Mouse (Mus musculus) embryonic facial prominence, embryonic 13.5 days (tissue): Measurements from ENCODE around the gene Stil. TPM values are rescaled to one million over a fixed set of nuclear protein-coding genes. Genes with fewer than 3 reads are reported as not detected.

ENCODE experiments used
- ATAC-seq: fragments of 200-750 bp; cut with Nextera tagmentation; 2 replicates; pipeline ENCODE4 v1.8.0; 2017; ENCODE audit warnings: low read depth; ENCODE audit not compliant: insufficient number of reproducible peaks, insufficient read depth, low FRiP score, low TSS enrichment
- H3K27ac ChIP-seq: fragments of 300-500 bp; sonication (generic); 2 replicates; pipeline ENCODE4 v1.5.1; 2015; ENCODE audit warnings: moderate library complexity, mild to moderate bottlenecking, inconsistent platforms
- H3K27me3 ChIP-seq: fragments of 300-500 bp; sonication (generic); 2 replicates; pipeline ENCODE4 v1.6.1; 2015; ENCODE audit warnings: mild to moderate bottlenecking, inconsistent platforms
- H3K36me3 ChIP-seq: fragments of 300-500 bp; sonication (generic); 2 replicates; pipeline ENCODE4 v1.6.1; 2015; ENCODE audit warnings: mild to moderate bottlenecking, inconsistent platforms
- H3K4me1 ChIP-seq: fragments of 300-500 bp; sonication (generic); 2 replicates; pipeline ENCODE4 v1.6.1; 2015; ENCODE audit warnings: inconsistent platforms
- H3K4me2 ChIP-seq: fragments of 300-500 bp; sonication (generic); 2 replicates; pipeline ENCODE4 v1.6.1; 2015; ENCODE audit warnings: moderate library complexity, mild to moderate bottlenecking, inconsistent platforms
- H3K4me3 ChIP-seq: fragments of 300-500 bp; sonication (generic); 2 replicates; pipeline ENCODE4 v1.5.1; 2015; ENCODE audit warnings: mild to moderate bottlenecking, inconsistent platforms
- H3K9ac ChIP-seq: fragments of 300-500 bp; sonication (generic); 2 replicates; pipeline ENCODE4 v1.6.1; 2015; ENCODE audit warnings: mild to moderate bottlenecking, inconsistent platforms
- H3K9me3 ChIP-seq: fragments of 300-500 bp; sonication (generic); 2 replicates; pipeline ENCODE4 v1.6.1; 2016; ENCODE audit warnings: inconsistent platforms
- WGBS: fragments of 180-500 bp; shearing (Covaris S2); methylation state at CpG from one replicate; pipeline ENCODE4 v1.1.7; 2015; ENCODE audit warnings: mixed read lengths; 5-methylcytosine and 5-hydroxymethylcytosine counted together
- polyA plus RNA-seq: library from polyadenylated mRNA; unstranded; fragments of >200 nt; fragmentation: Nextera tagmentation; extraction: Ambion mirVana; gene quantifications from 2 replicates; pipeline ENCODE4 v1.2.1, GENCODE M21; 2015

The Stil gene
- polyA plus RNA-seq, 1 experiment from 2014 or later: 12.5 TPM

DNA sequence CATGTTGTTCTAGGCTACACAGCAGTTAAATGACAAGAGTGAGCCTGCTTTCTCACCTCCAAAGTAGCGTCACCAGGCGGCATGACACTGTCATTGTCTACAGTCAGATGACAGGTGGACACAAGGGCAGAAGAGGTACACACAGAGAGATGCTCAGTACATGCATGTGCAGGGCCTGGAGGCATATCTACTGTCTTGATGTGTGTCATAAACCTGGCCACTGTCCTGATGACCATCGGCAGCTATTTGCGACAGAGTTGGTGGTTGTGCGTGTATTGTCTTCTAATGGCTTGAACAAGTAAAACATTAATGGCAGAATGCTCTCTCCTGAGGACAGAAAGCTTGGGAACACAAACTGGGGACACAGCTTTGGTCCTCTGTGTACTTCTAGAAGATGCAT is 51.3 kb downstream of the Stil start:
- Histone ChIP-seq H3K36me3 (no peaks in the 10 kb centered on the region), H3K27me3 (peaks cover 74% of the 10 kb centered on the region), H3K4me2 (no peak overlapping the region), H3K27ac (no peak overlapping the region), H3K4me3 (no peak overlapping the region), H3K4me1 (peaks cover 8% of the 10 kb centered on the region), H3K9ac (no peak overlapping the region), H3K9me3 (no peaks in the 10 kb centered on the region)
- no peak for ATAC-seq
- WGBS: 76% methylated on average over 5 of the region's 5 CpGs

DNA sequence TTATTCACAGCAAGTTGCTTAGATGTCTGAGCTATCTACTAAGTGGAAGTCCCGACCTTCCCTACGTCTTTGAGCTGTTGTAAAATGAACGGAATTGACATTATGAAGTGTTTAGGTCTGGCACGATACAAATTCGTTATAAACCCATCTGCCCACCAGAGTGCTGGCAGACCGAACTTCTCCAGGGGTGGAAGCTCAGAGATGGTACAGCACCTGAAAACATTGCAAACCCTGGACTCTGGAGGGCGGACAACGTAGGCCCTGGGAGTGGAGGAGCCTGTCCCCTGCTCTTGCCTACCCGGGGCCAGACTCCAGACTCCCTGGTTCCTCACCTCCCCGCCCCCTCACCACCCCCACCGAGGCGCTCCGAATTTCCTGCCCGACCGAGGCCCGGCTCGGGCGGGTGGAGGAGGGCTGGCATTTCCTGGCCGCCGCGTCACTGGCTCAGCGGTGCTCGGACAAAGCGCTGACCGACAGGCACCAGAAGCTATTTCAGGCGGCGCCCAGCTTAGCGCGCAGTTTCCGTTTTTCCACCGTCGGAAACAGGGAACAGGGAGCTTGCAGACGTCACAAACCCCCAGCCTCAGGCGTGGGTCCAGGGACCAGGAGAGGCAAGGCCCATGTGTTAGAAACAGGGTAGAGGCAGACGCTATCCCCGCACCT is 52.5 kb downstream of the Stil start:
- peak overlapping the region; percentile 32 for H3K9ac ChIP-seq
- no peak for ATAC-seq
- H3K9me3 ChIP-seq: no peaks in the 10 kb centered on the region
- peak overlapping the region; percentile 34 for H3K4me3 ChIP-seq
- H3K4me2 ChIP-seq: peak overlapping the region; percentile 57
- H3K27me3 ChIP-seq: peaks cover 87% of the 10 kb centered on the region
- 1% methylated on average over 36 of the region's 36 CpGs for WGBS
- no peaks in the 10 kb centered on the region for H3K36me3 ChIP-seq
- H3K27ac ChIP-seq: no peak overlapping the region
- H3K4me1 ChIP-seq: peaks cover 16% of the 10 kb centered on the region

DNA sequence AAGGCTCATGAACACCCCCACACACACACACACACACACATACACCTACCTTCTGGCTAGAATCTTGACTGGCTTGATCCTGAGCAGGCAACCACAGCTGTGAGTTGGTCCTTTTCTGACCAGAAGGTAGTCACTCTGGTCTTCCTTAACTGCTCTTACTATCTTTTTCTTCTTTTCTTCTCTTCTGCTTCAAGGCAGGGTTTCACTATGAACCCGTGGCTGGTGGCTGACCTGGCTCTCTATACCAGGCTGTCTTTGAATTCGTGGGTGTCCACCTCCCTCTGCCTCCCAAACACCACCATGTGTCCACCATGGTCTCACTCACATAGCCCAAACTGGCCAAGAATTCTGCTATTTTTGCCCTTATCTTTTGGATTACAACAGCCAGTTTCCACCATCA is 55.1 kb downstream of the Stil start:
- Histone ChIP-seq H3K9me3 (no peaks in the 10 kb centered on the region), H3K27ac (no peak overlapping the region), H3K36me3 (no peaks in the 10 kb centered on the region), H3K4me3 (no peak overlapping the region), H3K9ac (no peak overlapping the region), H3K4me1 (peaks cover 16% of the 10 kb centered on the region), H3K27me3 (peaks cover 100% of the 10 kb centered on the region), H3K4me2 (no peak overlapping the region)
- ATAC-seq: no peak
- 2% methylated on average over 2 of the region's 2 CpGs for WGBS

DNA sequence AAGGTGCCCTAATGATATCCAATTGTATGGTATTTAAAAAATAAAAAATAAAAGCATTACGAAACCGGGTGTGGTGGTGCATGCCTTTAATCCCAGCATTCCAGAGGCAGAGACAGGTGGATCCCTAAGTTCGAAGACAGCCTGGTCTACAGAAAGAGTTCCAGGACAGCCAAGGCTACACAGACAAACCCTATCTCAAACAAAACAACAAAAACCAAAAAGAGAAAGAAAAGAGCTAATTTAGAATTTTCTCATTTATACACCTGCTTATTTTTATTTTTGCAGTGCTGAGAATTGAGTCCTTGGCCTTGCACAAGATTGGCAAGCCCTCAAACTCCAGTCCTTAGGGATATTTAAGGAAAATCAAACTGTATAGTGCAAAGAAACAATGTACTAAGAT is 55.7 kb downstream of the Stil start:
- WGBS: 20% methylated on average over 3 of the region's 3 CpGs
- H3K9ac ChIP-seq: no peak overlapping the region
- no peak overlapping the region for H3K4me2 ChIP-seq
- no peak overlapping the region for H3K4me3 ChIP-seq
- H3K4me1 ChIP-seq: peaks cover 16% of the 10 kb centered on the region
- H3K36me3 ChIP-seq: no peaks in the 10 kb centered on the region
- no peak for ATAC-seq
- H3K27ac ChIP-seq: no peak overlapping the region
- peaks cover 100% of the 10 kb centered on the region for H3K27me3 ChIP-seq
- no peaks in the 10 kb centered on the region for H3K9me3 ChIP-seq

DNA sequence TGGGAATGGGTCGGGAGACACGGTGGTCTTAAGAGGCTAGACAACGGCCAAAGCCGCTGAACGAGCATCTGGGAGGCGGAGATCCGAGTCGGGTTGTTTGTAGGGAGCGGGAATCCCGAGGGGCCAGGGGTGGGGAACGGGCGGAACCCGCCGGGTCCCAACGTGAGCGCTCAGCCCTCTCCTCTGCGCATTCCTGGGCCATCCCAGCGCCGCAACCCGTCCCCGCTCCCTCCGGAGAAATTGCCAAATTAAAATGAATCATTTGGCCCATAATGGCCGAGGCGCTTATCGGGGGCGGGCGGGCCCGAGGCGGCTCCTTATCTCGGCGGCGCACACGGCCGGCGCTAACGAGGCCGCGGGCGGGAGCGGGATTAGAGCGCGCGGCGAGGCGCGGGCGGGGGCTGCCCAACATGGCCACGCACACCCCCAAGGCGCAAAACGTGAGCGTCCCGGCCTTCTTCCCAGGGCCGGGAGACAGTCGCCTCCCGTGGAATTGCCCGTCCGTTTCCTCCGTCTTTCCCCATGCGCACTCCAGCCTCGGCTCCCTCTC is 56.5 kb downstream of the Stil start, which contains the start of gene Tal1:
TSS of gene Tal1 (plus strand) at position 56 of the 550 bp plus-strand sequence.
- peaks cover 16% of the 10 kb centered on the region for H3K4me1 ChIP-seq
- no peaks in the 10 kb centered on the region for H3K36me3 ChIP-seq
- under 1% methylated on average over 60 of the region's 60 CpGs for WGBS
- peaks cover 99% of the 10 kb centered on the region for H3K27me3 ChIP-seq
- peak within 1 kb of the TSS; percentile 40 for H3K4me3 ChIP-seq
- peak within 1 kb of the TSS; percentile 55 for H3K27ac ChIP-seq
- peak within 1 kb of the TSS; percentile 64 for H3K4me2 ChIP-seq
- H3K9me3 ChIP-seq: no peaks in the 10 kb centered on the region
- H3K9ac ChIP-seq: peak within 1 kb of the TSS; percentile 57
- 0 out of 2 replicates have a peak, but pooled peaks have one; percentile 10 for ATAC-seq

DNA sequence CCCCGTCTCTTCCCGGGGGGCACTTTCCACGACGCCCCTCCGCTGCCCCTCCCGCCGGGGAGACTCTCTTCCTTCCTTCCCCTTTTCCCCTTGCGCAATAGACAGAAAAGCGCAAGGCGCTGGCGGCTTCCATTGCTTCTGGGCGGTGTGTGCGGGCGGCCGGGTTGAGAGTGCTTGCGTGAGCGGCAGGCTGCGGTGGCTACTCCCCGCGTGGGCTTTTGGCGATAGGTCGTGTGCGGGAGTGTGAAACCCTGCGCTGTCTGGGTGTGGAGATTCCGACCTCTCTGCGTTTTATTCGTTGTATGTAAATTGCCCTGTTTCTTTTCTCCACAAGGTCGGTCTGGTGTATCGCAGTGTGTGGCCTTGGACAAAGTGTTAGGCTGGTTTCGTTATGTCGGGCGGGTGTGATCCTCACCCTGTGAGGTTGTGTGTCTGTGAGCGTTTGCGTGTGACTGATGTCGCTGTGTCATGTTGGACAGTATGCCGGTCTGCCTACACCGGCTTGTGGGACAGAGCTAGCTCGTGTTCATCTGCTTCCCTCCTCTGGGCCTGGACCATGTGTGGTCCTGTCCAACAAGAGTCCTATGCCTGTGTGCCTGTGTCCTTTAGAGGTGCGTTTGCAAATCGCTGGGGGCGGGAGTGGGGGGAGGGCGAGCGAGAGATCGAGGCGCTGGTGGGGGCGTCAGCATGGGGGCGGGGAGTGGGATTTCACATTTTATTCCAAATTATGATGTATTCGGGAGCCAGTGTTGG is 57.1 kb downstream of the Stil start:
- ATAC-seq: no peak
- no peaks in the 10 kb centered on the region for H3K36me3 ChIP-seq
- peak overlapping the region; percentile 64 for H3K4me2 ChIP-seq
- H3K27me3 ChIP-seq: peaks cover 99% of the 10 kb centered on the region
- peak overlapping the region; percentile 57 for H3K9ac ChIP-seq
- WGBS: under 1% methylated on average over 48 of the region's 48 CpGs
- peak overlapping the region; percentile 40 for H3K4me3 ChIP-seq
- peak overlapping the region; percentile 55 for H3K27ac ChIP-seq
- H3K4me1 ChIP-seq: peaks cover 16% of the 10 kb centered on the region
- H3K9me3 ChIP-seq: no peaks in the 10 kb centered on the region

DNA sequence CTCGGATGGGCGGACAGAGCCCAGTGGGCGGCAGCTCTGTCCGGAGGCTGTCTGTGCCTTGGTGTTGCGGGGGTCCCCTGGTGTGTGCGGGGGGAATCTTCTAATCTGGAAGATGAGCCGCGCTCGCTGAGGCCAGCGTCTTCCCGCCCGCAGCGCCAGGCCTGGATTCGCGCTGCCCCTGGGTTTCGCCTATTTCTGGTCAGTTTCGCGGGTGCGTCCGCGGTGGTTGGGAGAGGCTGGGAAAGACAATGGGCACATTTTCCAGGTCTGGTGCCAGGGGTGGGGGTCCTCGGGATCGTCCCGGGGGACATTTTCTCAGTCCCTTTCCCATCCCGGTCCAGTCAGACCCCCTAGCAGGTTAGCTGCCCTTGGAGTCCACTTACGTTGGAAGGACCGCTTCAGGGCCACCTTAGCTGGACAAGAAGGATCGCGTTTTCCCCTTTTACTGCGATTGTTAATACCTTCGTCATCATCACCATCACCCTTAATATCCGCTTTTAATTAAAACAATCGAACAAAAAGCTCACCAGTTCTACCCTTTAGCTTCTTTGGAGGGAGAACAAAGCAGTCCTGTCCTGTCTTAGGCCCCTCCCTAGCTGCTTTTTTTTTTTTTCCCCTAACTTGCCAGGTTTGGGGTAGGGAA is 57.8 kb downstream of the Stil start:
- no peak for ATAC-seq
- H3K27me3 ChIP-seq: peaks cover 99% of the 10 kb centered on the region
- H3K4me3 ChIP-seq: peak overlapping the region; percentile 40
- H3K36me3 ChIP-seq: no peaks in the 10 kb centered on the region
- under 1% methylated on average over 33 of the region's 33 CpGs for WGBS
- peak overlapping the region; percentile 64; the same call in 1 of the 2 replicates for H3K4me2 ChIP-seq
- no peak overlapping the region for H3K27ac ChIP-seq
- no peak overlapping the region for H3K9ac ChIP-seq
- H3K4me1 ChIP-seq: peaks cover 12% of the 10 kb centered on the region
- no peaks in the 10 kb centered on the region for H3K9me3 ChIP-seq

DNA sequence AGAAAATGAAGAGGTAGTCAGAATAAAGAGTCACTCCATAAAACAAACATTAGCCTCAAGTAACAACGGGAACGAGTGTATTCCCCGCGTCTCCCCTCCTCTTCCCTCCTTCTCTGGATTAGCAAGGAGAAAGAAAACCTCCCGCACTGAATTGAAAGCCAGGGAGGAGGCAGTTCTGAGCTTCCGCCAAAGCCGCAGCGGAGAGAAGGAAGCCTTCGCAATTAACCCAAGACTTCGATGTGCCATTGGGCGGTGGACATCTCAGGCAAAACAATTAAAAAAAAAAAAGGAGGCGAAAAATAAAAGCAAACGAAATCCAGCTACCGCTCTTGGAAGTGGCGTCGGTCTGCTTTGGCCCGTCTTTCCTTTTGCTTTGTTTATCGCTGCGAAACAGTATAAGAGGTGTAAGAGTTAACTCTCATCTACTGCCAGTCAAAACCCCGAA is 58.4 kb downstream of the Stil start:
- no peak for ATAC-seq
- Histone ChIP-seq H3K27me3 (peaks cover 99% of the 10 kb centered on the region), H3K9me3 (no peaks in the 10 kb centered on the region), H3K9ac (no peak overlapping the region), H3K27ac (no peak overlapping the region), H3K4me1 (peaks cover 16% of the 10 kb centered on the region), H3K36me3 (no peaks in the 10 kb centered on the region), H3K4me2 (no peak overlapping the region), H3K4me3 (peak overlapping the region; percentile 40)
- under 1% methylated on average over 20 of the region's 20 CpGs for WGBS

DNA sequence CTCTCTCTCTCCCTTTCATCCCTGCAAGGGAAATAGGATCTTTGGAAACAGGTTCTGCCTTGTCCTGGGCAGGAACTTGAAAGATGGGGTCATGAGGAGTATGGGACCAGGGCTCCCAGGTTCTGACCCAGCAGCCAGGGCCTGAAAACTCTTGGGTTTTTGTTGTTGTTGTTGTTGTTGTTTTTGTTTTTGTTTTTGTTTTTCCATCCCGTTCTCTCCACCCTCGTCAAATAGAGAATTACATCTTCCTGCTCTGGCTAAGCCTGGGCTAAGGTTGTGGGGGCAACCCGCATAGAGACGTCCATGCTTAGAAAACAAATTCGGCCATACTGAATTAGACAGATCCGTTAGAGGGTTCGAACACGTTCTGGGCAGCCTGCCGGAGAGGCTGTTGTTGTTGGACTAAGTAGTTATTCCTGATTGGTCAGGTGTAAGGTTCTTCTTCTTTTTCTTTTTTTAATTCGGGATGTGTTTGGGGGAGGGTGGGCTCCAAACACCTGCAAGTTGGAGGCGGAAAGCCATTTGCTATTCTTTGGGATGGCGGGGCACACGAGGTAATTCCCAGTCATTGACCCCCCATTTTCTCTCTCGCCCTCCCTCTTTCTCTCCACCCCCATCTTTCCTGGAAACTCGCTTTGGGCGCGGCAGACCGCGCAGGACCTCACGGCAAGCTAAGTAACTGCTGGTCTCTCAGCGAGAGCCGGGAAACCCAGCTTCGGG is 59.1 kb downstream of the Stil start:
- Histone ChIP-seq H3K27ac (no peak overlapping the region), H3K4me3 (0 out of 2 replicates have a peak overlapping the region, but pooled peaks have one; percentile 16), H3K4me1 (peaks cover 18% of the 10 kb centered on the region), H3K36me3 (no peaks in the 10 kb centered on the region), H3K9me3 (no peaks in the 10 kb centered on the region), H3K27me3 (peaks cover 99% of the 10 kb centered on the region), H3K4me2 (no peak overlapping the region), H3K9ac (no peak overlapping the region)
- WGBS: under 1% methylated on average over 23 of the region's 23 CpGs
- no peak for ATAC-seq

DNA sequence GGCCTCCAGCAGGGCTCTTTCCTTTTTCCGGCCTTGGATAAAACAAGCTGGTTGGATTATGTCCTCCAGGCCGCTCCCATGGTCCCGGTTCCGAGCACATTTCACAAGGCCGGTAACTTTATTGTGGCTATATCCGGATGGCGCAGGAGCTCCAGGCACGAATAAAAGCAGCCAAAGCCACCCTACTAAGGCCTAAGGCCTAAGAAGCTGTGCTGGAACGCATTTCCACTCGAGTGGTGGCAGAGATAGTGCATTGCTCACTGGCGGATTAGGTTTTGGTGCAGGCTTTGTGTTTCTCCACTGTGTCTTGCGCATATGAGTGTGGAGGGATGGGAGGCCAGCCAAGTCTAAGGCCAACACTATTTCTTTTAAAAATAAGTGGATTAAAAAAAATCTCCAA is 59.9 kb downstream of the Stil start:
- no peak overlapping the region for H3K27ac ChIP-seq
- no peak for ATAC-seq
- H3K4me1 ChIP-seq: peaks cover 18% of the 10 kb centered on the region
- no peaks in the 10 kb centered on the region for H3K36me3 ChIP-seq
- H3K4me2 ChIP-seq: no peak overlapping the region
- no peak overlapping the region for H3K9ac ChIP-seq
- WGBS: 4% methylated on average over 12 of the region's 12 CpGs
- no peaks in the 10 kb centered on the region for H3K9me3 ChIP-seq
- H3K4me3 ChIP-seq: peak overlapping the region; percentile 20; the same call in 1 of the 2 replicates
- H3K27me3 ChIP-seq: peaks cover 99% of the 10 kb centered on the region

DNA sequence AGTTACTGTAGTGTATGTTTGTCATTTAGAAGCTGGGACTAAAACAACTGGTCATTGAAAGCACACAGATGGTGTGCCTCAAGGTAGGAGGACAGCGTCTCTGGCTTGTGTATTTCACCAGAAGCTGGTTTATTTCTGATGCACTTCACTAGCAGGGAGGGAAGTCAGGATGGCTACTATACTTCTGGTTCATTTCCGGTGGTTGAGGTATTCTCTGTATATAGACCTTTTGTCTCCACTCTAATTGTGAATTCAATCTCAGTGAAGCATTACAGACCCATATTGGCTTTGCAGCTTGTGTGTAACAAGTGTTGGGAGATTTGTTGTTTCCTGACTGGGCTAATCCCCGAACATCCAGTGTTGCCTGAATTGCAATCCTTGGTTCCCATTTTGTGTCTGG is 60.8 kb downstream of the Stil start:
- no peaks in the 10 kb centered on the region for H3K9me3 ChIP-seq
- no peak overlapping the region for H3K27ac ChIP-seq
- no peak overlapping the region for H3K9ac ChIP-seq
- no peak overlapping the region for H3K4me3 ChIP-seq
- H3K27me3 ChIP-seq: peaks cover 99% of the 10 kb centered on the region
- no peak overlapping the region for H3K4me2 ChIP-seq
- H3K36me3 ChIP-seq: no peaks in the 10 kb centered on the region
- ATAC-seq: no peak
- peaks cover 18% of the 10 kb centered on the region for H3K4me1 ChIP-seq
- WGBS: 14% methylated on average over 3 of the region's 3 CpGs
